Mouse (Mus musculus): ENCODE data around the gene Ankrd40. TPM values are rescaled to one million over a fixed set of nuclear protein-coding genes. Genes with fewer than 3 reads are reported as not detected.

The Ankrd40 gene
- polyA plus RNA-seq, 1 experiment, result 40.6 TPM

DNA sequence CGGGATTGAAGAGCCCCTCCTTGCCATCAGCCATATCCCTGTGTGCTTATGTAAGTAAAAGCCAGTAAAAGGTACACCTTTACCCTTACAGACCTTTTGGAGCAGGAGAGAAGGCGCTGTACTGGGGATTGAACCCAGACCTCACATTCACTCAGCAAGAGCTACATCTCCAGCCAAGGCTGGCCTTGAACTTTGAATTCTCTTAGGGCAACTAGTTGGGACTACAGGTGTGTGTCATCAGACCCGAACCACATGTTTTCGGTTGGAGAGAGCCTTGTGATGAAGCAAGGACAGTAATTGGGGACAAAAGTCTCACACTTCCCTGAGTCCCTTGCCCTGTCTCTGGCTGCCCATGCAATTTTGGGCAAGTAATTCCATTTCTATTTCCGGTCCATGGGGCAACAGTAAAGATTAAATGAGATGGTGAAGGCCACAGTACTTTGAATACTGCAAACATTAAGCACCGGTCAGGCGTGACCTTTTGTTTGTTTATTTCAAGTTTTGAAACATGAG, 19.3 kb downstream of the Ankrd40 start:
- Histone ChIP-seq H3K4me3 (replicated peaks) (no peak overlapping the region), H3K4me1 (peaks cover 28% of the 10 kb centered on the region), H3K27me3 (replicated peaks) (peaks cover 60% of the 10 kb centered on the region), H3K36me3 (replicated peaks; ENCODE audit: low read length) (peaks cover 1% of the 10 kb centered on the region), H3K9me3 (peaks cover 7% of the 10 kb centered on the region)
- TF ChIP-seq FLI1 (IDR thresholded peaks at IDR 0.05; ENCODE audit: low read length) (no peak), GATA1 (IDR thresholded peaks at IDR 0.05; ENCODE audit: borderline replicate concordance, low read length) (no peak)

- Histone ChIP-seq H3K4me3 (replicated peaks) (no peak overlapping the region), H3K4me1 (peaks cover 21% of the 10 kb centered on the region), H3K36me3 (replicated peaks; ENCODE audit: low read length) (no peaks in the 10 kb centered on the region), H3K9me3 (peaks cover 7% of the 10 kb centered on the region), H3K27me3 (replicated peaks) (peaks cover 65% of the 10 kb centered on the region)
- TF ChIP-seq GATA1 (IDR thresholded peaks at IDR 0.05; ENCODE audit: borderline replicate concordance, low read length), result no peak
- no peak for TF ChIP-seq FLI1 (IDR thresholded peaks at IDR 0.05; ENCODE audit: low read length)
Observed at GRCm38 (mm10) chr11:94349839-94350238, 22.0 kb downstream of the Ankrd40 start.

DNA sequence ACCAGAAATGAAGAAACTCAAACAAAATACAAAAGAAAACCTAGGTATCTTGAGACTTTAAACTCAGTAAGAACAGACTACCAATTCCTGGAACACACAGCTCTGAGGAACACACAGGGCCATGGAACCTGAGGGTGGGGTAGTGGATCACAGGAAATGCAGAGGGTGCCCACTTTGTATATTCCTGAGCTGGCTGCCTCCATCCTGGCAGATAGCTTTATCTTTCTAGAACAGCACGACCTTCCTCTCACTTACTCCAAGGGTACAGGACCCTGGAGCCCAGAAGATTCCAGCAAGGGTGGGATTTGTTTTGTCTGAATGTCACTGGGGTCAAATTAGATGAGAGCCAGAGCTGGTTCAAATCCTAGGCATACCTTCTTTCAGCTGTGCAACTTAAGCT, 22.5 kb downstream of the Ankrd40 start:
- Histone ChIP-seq H3K4me3 (replicated peaks) (no peak overlapping the region), H3K9me3 (peaks cover 7% of the 10 kb centered on the region), H3K4me1 (peaks cover 21% of the 10 kb centered on the region), H3K36me3 (replicated peaks; ENCODE audit: low read length) (no peaks in the 10 kb centered on the region), H3K27me3 (replicated peaks) (peaks cover 64% of the 10 kb centered on the region)
- no peak for TF ChIP-seq FLI1 (IDR thresholded peaks at IDR 0.05; ENCODE audit: low read length)
- TF ChIP-seq GATA1 (IDR thresholded peaks at IDR 0.05; ENCODE audit: borderline replicate concordance, low read length), result no peak

GRCm38 (mm10) chr11:94351094-94351493, 23.3 kb downstream of the Ankrd40 start:
- TF ChIP-seq GATA1 (IDR thresholded peaks at IDR 0.05; ENCODE audit: borderline replicate concordance, low read length), result no peak
- TF ChIP-seq FLI1 (IDR thresholded peaks at IDR 0.05; ENCODE audit: low read length), result no peak
- peaks cover 62% of the 10 kb centered on the region for H3K27me3 ChIP-seq (replicated peaks)
- H3K36me3 ChIP-seq (replicated peaks; ENCODE audit: low read length), result no peaks in the 10 kb centered on the region
- H3K4me1 ChIP-seq, result peaks cover 22% of the 10 kb centered on the region
- peaks cover 7% of the 10 kb centered on the region for H3K9me3 ChIP-seq
- no peak overlapping the region for H3K4me3 ChIP-seq (replicated peaks)

DNA sequence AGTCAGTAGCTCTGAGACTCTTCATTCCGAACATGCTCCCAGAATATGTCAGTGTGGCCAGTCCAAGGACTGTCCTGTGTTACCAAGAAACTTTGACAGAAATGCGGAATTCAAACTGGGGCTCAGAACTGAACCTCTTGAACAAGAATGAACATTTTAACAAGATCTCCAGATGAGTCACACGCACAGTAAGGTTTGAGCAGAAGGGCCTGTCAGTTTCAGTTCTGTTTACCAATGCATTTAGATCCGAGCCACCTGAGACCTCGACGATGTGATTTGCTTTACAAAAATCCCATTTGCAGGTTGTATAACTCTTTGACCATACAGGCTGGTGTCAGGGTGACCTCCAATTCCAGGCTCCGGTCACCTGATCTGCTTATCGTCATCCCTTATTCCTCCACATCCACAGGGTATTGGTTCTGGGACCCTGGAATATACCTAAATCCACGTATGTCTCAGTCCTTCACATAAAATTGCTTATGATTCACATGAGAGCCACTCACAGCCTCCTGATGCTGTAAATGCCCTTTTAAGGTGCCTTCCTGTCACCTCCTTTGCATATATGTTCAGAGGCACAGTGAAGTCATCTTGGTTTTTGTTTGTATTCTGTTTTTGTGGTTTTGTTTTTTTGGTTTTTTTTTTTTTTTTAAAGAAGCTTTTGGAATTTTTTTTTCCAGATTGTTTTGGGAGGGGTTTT, 27.9 kb downstream of the Ankrd40 start:
- Histone ChIP-seq H3K36me3 (replicated peaks; ENCODE audit: low read length) (no peaks in the 10 kb centered on the region), H3K27me3 (replicated peaks) (peaks cover 73% of the 10 kb centered on the region), H3K4me3 (replicated peaks) (no peak overlapping the region), H3K9me3 (no peaks in the 10 kb centered on the region), H3K4me1 (peaks cover 15% of the 10 kb centered on the region)
- TF ChIP-seq FLI1 (IDR thresholded peaks at IDR 0.05; ENCODE audit: low read length) (no peak), GATA1 (IDR thresholded peaks at IDR 0.05; ENCODE audit: borderline replicate concordance, low read length) (no peak)

DNA sequence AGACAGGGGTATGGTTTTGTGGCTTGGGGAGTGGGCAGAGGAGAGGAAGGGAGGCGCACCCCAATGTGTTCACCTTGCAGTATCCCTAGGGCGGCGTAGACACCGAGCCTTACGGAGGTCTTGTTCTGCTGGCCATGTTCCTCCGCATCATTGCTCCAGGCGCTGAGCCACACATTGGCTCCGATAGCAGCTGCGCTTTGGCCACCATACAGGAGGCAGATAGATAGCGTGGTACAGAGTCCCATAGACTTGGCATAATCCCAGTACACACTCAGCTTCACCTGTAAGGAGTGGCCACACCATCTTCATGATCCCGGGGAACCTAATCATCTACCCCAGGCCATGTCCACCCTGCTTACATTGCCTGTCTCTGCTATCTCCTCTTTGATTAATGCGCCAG, 31.4 kb downstream of the Ankrd40 start:
- H3K4me1 ChIP-seq, result peaks cover 8% of the 10 kb centered on the region
- H3K27me3 ChIP-seq (replicated peaks), result peaks cover 77% of the 10 kb centered on the region
- no peaks in the 10 kb centered on the region for H3K36me3 ChIP-seq (replicated peaks; ENCODE audit: low read length)
- no peak overlapping the region for H3K4me3 ChIP-seq (replicated peaks)
- H3K9me3 ChIP-seq, result no peaks in the 10 kb centered on the region
- TF ChIP-seq GATA1 (IDR thresholded peaks at IDR 0.05; ENCODE audit: borderline replicate concordance, low read length) (no peak), FLI1 (IDR thresholded peaks at IDR 0.05; ENCODE audit: low read length) (no peak)

DNA sequence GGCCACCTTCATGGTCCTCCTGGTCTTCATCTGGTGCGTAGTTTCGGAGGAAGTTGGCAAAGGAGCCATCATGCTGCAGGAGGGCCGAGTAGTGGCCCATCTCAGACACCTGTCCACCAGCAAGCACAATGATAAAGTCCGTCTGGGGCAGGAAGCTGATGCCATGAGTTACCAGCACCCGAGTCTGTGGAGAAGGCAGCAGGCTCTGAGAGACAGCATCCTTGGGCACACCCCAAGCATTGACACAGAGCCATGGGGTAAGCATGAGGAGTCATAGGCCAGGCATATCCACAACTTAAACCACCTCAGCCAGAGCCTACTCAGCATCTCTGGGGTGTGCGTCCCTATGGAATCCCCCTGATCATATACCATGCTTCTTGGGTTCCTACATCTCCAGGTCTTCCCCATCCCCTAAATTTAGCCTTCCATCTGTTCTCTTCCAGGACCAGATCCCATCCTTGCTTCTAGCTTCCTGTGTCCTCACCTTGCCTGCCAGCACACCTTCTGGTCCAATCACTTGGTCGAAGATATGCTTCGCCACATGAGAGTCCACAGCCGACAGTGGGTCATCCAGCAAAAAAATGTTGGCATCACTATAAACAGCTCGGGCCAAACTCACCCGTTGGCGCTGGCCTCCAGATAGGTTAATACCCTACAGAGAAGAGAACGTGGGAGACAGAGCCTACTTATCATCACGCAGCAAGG, 33.5 kb downstream of the Ankrd40 start:
- H3K36me3 ChIP-seq (replicated peaks; ENCODE audit: low read length), result no peaks in the 10 kb centered on the region
- TF ChIP-seq FLI1 (IDR thresholded peaks at IDR 0.05; ENCODE audit: low read length), result no peak
- no peak for TF ChIP-seq GATA1 (IDR thresholded peaks at IDR 0.05; ENCODE audit: borderline replicate concordance, low read length)
- no peak overlapping the region for H3K4me3 ChIP-seq (replicated peaks)
- peaks cover 5% of the 10 kb centered on the region for H3K4me1 ChIP-seq
- peaks cover 77% of the 10 kb centered on the region for H3K27me3 ChIP-seq (replicated peaks)
- H3K9me3 ChIP-seq, result peaks cover 8% of the 10 kb centered on the region

DNA sequence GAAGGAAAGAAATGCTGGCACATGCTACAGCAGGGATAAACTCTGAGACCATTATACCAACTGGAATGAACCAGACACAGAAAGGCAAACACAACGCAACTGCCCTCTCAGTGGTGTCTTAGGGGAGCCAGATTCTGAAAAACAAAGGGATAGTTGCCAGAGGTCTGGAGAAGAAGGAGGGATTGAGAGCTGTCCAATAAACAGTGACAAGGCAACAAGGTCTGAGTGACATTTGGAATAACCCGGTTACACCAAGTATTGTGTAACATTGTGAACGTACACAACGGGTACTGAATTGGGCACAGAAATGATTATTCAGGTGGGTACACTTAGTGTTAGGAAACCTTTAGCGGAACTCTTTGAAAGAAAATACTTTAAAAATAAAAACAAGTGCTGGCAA, 34.3 kb downstream of the Ankrd40 start:
- no peak for TF ChIP-seq GATA1 (IDR thresholded peaks at IDR 0.05; ENCODE audit: borderline replicate concordance, low read length)
- Histone ChIP-seq H3K4me1 (no peaks in the 10 kb centered on the region; the same call in 1 of the 2 replicates), H3K36me3 (replicated peaks; ENCODE audit: low read length) (no peaks in the 10 kb centered on the region), H3K4me3 (replicated peaks) (no peak overlapping the region), H3K27me3 (replicated peaks) (peaks cover 72% of the 10 kb centered on the region), H3K9me3 (peaks cover 8% of the 10 kb centered on the region)

GRCm38 (mm10) chr11:94363690-94364089, 35.9 kb downstream of the Ankrd40 start:
- Histone ChIP-seq H3K4me3 (replicated peaks) (no peak overlapping the region), H3K9me3 (peaks cover 18% of the 10 kb centered on the region), H3K36me3 (replicated peaks; ENCODE audit: low read length) (no peaks in the 10 kb centered on the region), H3K4me1 (no peaks in the 10 kb centered on the region; the same call in 1 of the 2 replicates), H3K27me3 (replicated peaks) (peaks cover 79% of the 10 kb centered on the region)
- TF ChIP-seq GATA1 (IDR thresholded peaks at IDR 0.05; ENCODE audit: borderline replicate concordance, low read length), result no peak
- TF ChIP-seq FLI1 (IDR thresholded peaks at IDR 0.05; ENCODE audit: low read length), result no peak

DNA sequence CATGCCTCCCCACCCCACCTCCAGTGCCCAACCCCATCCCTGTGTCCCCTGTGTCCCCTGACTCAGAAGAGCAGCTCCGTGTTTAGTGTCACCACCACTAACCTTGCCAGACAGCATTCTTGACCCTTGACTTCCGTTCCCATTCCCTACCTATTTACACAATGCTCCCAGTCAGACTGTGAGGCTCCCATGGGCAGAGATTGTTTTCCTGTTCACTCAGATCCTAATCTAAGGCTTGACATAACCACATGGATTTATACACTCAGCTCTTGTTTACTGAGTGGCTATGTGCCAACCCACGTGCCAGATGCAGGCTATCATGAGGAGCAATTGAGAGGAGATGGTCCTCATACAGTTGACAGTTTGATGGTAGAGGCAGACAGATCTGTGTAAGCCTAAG, 37.5 kb downstream of the Ankrd40 start:
- H3K4me1 ChIP-seq, result peaks cover 8% of the 10 kb centered on the region
- H3K27me3 ChIP-seq (replicated peaks), result peaks cover 75% of the 10 kb centered on the region
- H3K4me3 ChIP-seq (replicated peaks), result no peak overlapping the region
- H3K36me3 ChIP-seq (replicated peaks; ENCODE audit: low read length), result no peaks in the 10 kb centered on the region
- H3K9me3 ChIP-seq, result peaks cover 18% of the 10 kb centered on the region
- TF ChIP-seq GATA1 (IDR thresholded peaks at IDR 0.05; ENCODE audit: borderline replicate concordance, low read length), result no peak
- TF ChIP-seq FLI1 (IDR thresholded peaks at IDR 0.05; ENCODE audit: low read length), result no peak

Measured in megakaryocyte, embryonic 14.5 days (primary cell).